Mouse (Mus musculus) monocyte, adult 59 days (primary cell): ENCODE results near the gene Papln. TPM values are rescaled to one million over a fixed set of nuclear protein-coding genes. Genes with fewer than 3 reads are reported as not detected.

ENCODE experiments used
- total RNA-seq, 2 experiments: library from RNA; stranded (reverse); gene quantifications; one replicate each; pipeline ENCODE4 v1.2.4; 2023

The Papln gene
- under 1 TPM in 1 of 2 experiments, not detected in 1; 0.12 TPM for total RNA-seq

GRCm38 (mm10) chr12:83763311-83764043 is at the start of gene Papln:
TSS of gene Papln (plus strand) at chr12:83763634.

Other genes with a start within 250 kb of the Papln start
- gene Dcaf4, start 243.2 kb upstream of the Papln start, total RNA-seq, result 10 to 100 TPM; 10.9 to 14.9 TPM
- gene Zfyve1, start 166.4 kb upstream of the Papln start, total RNA-seq, result 10 to 100 TPM; 28.9 to 31.9 TPM
- 100 to 1,000 TPM; 176 to 209 TPM for gene Rbm25, start 132.4 kb upstream of the Papln start, total RNA-seq
- 100 to 1,000 TPM; 135 to 141 TPM for gene Psen1, start 75.5 kb upstream of the Papln start, total RNA-seq
- 10 to 100 TPM; 46.1 to 49.0 TPM for gene Numb, start 158.3 kb downstream of the Papln start, total RNA-seq
- gene Riox1, start 187.0 kb downstream of the Papln start, total RNA-seq, result 10 to 100 TPM; 12.9 to 13.7 TPM
- not detected for gene Heatr4, start 221.2 kb downstream of the Papln start, total RNA-seq
- 10 to 100 TPM; 15.8 to 16.5 TPM for gene Acot2, start 224.2 kb downstream of the Papln start, total RNA-seq
- gene Acot1, start 245.9 kb downstream of the Papln start, total RNA-seq, result 10 to 100 TPM; 39.1 to 39.2 TPM